Mouse (Mus musculus): Measurements from ENCODE around the gene Alox5ap.

Alox5ap gene

GRCm38 (mm10) chr5:149314514-149315081, 50.0 kb downstream of the Alox5ap start:
- no peak for DNase-seq (ENCODE audit: low read depth)

DNA sequence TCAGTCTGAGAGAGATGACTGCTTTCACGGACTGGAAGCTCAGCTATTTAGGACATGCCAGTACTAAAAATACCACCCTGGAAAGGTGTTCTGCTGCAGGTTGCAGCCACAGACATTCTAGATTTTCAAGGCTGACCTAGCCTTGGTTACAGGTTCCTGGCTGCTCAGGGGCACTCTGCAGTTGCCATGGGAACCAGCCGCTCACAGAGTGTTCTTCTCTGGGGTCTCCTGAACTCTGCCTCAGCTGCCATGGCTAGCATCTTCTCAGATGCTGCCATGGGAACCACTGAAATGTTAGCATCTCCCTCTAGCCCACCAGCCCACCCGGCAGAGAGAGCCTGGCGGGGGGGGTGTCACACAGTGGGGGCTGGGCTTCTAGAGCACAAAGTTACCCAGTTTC, 52.4 kb downstream of the Alox5ap start:
- no peak for DNase-seq (ENCODE audit: low read depth)

GRCm38 (mm10) chr5:149319874-149320323, 55.3 kb downstream of the Alox5ap start:
- DNase-seq (ENCODE audit: low read depth) = no peak

DNA sequence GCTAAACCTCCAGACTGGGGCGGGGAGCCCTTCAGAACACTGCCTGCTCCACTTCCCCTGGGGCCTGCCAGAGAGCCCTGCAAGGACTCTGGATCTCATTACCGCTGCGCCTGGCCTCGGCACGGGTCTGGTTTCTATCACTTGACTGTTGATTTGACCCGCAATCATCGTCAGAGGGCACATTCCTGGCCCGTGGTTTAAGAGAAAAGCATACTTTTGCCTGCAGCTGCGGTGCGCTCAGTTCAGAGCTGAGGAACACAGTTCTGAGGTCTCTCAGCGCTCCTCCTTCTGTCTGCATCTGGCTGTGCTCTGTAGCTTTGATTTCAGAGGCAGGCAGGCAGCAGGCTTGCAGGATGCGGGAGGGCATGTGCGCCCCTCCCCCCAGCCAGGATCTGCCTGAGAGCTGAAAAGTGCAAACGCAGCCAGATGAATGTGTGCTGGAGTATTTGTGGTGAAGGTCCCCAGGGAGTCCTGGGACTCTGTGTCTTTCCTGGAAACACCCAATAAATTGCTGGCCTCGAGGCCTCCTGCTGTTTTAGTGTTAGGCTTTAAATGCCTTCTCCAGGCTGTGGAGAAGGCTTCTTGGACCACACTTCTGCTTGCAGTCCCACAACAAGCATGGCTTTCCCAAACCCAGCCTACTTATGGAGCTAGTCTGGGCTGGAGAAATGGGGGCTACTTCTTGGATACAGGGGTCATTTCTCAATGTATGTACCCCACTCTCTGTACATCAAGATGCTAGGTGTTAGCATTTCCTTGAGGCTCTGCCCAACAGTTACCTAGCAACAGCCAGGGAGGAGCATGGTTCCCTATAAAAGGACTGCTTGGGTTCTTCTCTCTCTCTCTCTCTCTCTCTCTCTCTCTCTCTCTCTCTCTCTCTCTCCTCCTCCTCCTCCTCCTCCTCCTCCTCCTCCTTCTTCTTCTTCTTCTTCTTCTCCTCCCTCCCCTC, 56.2 kb downstream of the Alox5ap start:
- DNase-seq (ENCODE audit: low read depth) = no peak

DNA sequence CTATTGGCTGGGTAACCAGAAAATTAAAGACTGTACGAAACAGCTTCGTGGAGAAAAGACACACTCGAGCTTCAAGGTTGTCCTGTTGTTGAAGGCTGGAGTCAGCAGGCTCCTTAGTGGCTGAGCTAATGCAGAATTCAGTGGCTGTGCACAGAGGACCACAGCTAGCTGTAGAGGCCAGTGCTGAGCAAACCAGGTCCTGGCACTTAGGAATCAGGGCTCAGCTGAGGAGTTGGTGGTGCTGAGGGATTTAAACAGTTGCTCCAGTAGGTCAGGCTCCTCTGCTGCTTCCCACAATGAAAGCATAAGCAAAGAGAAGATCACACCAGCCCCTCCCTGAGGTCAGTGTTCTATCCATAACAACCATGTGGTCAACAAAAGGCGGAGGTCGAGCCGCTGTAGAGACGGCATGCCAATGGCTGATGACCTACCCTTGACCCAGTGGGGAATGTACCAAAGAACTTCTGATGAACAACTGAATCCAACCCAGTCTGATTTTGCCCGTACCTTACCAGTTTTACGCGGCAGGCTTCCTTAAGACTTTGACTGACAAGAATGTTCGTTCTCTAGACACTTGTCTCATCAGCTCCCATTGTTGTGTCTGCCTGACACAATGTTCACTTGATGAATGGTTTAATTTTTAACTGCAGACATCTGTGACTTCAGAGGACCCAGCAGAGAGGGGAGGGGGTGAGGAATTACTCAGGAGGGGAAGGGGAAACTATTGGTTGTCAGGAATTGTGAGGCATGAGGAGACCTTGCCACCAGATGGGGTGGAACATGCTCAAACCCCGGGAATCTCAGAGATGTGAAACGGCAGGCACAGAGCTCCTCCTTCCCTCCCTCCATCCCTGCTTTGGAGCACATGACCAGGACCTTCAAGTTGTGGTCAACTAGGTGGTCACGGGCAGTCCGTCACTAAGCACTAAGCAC, 57.6 kb downstream of the Alox5ap start:
- no peak for DNase-seq (ENCODE audit: low read depth)

GRCm38 (mm10) chr5:149322938-149323553, 58.5 kb downstream of the Alox5ap start:
- DNase-seq (ENCODE audit: low read depth) = no peak

DNA sequence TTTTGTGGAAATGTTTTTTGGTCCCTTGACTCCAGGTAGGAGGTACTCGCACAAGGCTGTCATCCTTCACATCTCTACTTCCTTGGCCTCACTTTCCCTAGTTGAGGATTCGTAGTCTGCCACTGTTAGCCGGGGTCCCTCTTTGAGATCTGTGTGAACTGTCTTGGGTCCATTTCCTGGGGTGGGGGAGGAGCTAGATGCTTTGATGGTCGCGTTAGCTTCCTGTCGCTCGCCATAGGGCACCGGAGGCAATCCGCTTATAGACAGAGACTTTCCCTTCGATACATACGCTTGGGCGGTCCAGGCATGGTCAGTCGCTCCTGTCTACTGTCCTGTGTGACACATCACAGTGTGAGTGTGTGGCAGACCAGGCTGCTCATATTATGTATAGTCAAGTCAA, 60.2 kb downstream of the Alox5ap start:
- DNase-seq (ENCODE audit: low read depth) = no peak

- no peak for DNase-seq (ENCODE audit: low read depth)
Observed at GRCm38 (mm10) chr5:149329098-149329887, 64.7 kb downstream of the Alox5ap start.

- DNase-seq (ENCODE audit: low read depth) = no peak
Observed at GRCm38 (mm10) chr5:149330601-149331000, 66.0 kb downstream of the Alox5ap start.

DNA sequence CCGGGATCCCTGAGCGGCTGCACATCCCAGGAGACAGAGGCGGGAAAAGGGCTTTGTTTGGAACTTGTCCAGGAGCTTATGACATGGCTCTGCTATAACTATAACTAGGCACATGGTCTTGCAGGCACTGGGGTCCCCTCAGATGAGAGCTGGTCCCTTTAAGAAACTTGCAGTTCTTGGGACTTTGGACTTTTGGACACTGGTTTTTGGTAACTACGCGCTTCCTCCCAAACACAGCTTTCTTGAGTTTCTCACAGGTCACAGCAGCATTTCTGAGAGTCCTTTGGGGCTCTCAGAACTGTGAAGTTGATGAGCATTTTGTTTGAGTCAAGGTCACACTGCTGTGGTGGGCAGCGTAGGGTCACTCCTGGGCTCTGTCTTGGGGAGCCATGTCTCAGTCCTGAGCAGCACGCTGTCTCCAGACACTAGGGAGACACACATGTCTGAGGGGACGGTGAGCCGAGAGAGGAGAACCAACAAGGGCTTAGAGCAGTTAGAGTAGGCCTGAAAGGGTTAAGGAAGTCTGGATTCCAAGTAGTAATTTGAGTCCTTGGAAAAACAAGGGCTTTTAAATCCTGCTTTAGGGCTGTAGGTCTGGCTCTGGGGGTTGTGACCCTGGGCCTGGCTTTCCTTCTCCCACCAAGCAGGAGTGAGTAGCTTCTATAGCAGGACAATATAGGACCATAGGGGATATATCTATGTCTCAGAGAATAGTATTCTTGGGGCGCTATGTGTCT, 67.0 kb downstream of the Alox5ap start:
- no peak for DNase-seq (ENCODE audit: low read depth)

DNA sequence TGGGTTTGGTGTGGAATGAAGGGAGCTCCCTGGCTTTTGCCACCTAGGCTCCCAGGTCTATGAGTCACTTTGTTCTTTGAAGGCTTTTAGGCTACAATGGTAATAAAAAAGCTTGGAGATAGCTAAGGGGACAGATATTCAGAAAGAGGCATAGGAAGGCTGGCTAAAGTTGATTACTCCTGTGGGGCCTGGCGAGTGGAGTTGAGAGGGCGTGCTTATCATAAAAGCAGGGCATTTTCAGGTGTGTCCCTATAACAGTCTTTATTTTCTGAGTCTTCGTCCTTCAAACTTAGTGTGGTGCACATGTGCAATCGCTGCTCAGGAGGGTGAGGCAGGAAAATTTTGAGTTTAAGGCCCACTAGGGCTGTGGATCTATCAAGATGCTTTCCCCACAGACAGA, 68.2 kb downstream of the Alox5ap start:
- no peak for DNase-seq (ENCODE audit: low read depth)

DNA sequence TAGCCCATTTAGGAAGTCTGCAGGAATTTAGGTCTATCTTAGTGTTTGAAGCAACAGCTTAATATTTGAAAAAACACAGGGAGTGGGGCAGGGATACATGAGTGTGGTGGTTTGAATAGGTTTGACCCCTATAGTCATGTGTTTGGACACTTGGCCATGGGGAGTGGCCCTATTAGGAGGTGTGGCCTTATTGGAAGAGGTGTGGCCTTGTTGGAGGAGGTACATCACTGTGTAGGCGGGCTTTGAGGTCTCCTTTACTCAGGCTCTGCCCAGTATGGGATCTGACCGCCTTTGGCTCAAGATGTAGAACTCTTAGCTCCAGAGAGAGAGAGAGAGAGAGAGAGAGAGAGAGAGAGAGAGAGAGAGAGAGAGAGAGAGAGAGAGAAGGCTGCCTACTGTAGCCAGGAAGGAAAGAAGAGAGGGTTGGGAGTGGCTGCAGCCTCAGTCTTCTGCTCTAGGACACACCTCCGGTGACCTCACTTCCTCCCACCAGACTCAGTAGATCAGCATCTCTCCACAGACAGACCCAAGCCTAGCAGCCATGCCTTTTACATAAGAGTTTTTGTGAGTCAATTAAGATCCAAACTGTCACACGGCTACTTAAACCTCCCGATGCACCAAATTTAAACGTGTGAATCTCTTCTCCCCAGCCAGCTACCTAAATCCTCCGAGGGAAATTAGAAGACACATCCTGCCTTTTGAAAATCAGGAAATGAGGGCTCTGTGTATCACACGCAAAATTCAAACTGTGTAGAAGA, 69.6 kb downstream of the Alox5ap start:
- DNase-seq (ENCODE audit: low read depth) = no peak

- DNase-seq (ENCODE audit: low read depth) = no peak
Observed at GRCm38 (mm10) chr5:149335009-149335408, 70.4 kb downstream of the Alox5ap start.

- DNase-seq (ENCODE audit: low read depth) = peak; percentile 50
Observed at GRCm38 (mm10) chr5:149335563-149336238, 71.1 kb downstream of the Alox5ap start.

DNA sequence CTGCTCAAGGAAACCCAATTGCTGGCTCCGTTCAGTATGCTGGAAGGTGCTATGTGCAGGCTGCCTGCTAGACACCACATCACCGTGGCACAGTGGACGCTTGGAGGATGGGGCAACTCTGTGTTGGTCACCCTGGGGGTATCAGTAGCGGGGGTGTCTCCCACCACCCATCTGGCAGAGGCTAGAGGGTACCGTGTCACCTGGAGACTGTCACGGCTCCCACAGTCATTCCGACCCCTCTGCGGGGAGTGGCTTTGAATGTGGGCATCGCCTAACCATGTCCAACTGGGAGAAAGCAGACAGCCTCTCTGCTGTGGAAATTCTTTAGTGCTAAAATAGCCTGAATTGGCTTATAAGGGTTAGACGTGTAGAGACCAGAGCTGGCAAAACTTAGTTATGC, 72.6 kb downstream of the Alox5ap start:
- no peak for DNase-seq (ENCODE audit: low read depth)

Data from c-Kit-positive CD71-negative TER-119-negative erythroid progenitor cells, embryonic 14.5 days (primary cell).